Mouse (Mus musculus) megakaryocyte, adult 5-6 weeks (primary cell): Measurements from ENCODE around the gene Mlana. TPM values are rescaled to one million over a fixed set of nuclear protein-coding genes. Genes with fewer than 3 reads are reported as not detected.

ENCODE experiments used
- ATAC-seq: 2 replicates; pipeline ENCODE4 v1.8.0; 2016; ENCODE audit warnings: mild to moderate bottlenecking, inconsistent platforms; ENCODE audit not compliant: poor library complexity, severe bottlenecking
- total RNA-seq, 2 experiments: library from RNA; stranded (forward) in 1 of 2; stranded (reverse) in 1 of 2; fragments of 153-499, 151-499 nt in 1 of 2; fragments of 221-1000, 200-1000 nt in 1 of 2; gene quantifications; 2 replicates each; pipeline versions ENCODE4 v1.2.3 to v1.2.4; 2015 to 2017

Mlana gene
- total RNA-seq (2015) (not detected in 2 replicates), total RNA-seq (2017) (not detected in 2 replicates)

DNA sequence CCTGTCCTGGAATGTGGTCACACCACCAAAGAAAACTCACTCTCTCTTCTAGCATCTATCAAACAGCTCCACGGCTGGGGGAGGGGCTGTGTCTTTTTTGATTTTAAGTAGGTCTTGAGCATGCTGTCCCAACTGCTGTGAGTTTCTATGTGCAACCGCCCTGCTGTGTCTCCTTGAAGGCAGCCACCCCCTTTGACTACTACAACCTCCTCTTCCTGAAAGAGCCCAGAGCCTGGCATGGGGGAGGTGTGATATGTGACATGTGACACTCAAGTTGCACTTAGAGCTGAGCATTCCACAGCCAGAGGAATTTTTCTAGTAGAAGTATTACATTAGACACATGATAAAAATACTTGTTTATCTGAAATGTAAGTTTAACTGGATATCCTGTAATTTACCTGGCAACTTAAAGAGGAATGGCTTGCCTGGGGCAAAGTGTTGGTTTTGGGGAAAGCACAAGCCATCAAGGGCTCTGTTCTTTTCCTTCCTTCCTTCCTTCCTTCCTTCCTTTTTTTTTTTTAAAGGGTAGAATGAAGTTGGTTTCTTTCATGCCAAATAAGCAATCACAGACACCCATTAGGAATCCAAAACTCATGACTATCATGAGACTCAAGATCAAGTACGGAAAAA, at the start of gene Mlana:
Gene Mlana (plus strand): TSS at position 580 of the 630 bp plus-strand sequence.
- ATAC-seq = no peak

DNA sequence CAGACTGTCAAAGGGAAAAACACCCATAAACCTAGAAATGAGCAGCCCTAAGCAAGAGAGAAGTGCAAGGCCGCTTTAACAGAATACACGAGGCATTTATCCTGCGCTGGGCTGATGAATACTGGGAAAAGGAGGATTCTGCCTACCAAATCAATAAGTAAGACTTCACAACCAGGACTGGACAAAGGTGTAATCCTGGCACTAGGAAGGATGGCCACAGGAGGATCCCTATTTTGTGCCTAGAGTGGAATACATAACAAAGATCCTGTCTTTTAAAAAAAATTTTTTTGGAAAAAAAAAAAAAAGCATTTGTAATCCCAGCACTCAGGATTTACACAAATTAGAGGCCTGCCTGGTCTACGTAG, 49.1 kb upstream of the Mlana start:
- ATAC-seq = no peak

DNA sequence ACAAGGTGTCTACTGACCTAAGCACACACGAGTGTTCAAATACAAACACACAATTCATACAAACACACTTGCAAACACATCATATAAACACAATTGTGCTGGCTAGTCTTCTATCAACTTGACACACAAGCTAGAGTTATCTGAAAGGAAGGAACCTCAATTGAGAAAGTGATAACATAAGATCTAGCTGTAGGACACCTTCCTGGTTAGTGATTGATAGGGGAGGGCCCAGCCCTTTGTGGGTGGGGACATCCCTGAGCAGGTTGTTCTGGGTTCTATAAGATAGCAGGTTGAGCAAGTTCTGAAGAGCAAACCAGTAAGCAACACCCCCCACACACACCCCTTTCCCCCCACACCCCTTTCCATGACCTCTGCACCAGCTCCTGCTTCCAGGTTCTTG, 47.9 kb upstream of the Mlana start:
- no peak for ATAC-seq

DNA sequence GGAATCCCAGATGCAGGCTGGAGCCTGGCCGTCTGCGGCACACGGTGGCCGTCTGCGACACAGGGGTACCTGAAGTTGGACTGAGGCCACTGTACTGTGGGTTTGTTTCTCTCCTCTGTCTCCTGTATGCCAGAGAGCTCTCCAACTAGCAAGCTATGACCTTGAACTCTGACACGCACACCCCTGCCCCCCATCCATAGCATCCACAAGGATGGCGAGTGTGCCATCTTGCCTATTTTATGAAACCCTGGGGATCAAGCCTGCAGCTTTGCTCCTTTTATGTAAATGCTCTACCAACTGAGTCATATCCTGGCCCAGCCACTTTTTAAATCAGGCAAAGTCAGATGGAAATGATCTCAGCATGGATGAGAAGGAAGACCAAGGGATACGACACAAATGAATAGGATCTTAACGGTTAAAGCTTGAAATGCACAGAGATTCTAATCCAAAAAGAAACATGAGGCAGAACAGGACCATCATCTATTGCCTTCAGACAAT, 43.8 kb upstream of the Mlana start:
- no peak for ATAC-seq

DNA sequence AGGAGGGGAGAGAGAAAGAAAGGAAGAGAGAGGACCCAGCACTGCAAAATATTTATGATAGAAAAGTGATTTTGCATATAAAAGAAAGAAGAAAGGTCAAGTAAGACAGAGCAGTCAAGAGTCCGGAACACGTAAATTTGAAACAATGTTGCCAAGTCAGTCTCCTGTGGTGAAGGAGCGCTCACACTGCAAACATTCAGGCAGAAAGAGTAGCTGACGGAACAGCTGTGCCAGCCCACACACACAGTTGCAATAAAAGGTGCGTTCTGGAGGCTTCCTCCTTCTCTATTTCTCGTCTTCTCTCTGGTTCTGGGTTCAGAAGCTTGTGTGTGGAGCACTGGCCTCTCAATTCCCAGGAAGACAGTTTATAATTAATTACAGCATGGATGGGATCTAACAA, 42.5 kb upstream of the Mlana start:
- no peak for ATAC-seq

DNA sequence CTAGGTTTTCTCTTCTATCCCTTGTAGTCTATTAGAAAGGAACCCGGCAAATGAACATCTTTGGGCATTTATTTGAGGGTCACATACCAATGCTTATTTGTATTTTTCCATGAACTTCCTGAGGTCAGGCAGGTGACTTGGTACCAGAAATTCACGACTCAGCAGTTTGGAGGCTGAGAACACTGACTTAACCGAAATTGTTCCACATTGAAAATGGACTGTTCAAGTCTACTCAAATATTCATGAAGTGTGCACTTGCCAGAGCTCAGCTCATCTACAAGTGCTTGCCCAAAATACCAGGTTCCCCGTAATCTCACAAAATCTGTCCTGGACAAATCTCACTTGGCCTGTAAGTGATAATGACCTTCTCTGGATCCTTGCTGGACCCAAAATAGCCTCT, 41.6 kb upstream of the Mlana start:
- ATAC-seq = no peak

DNA sequence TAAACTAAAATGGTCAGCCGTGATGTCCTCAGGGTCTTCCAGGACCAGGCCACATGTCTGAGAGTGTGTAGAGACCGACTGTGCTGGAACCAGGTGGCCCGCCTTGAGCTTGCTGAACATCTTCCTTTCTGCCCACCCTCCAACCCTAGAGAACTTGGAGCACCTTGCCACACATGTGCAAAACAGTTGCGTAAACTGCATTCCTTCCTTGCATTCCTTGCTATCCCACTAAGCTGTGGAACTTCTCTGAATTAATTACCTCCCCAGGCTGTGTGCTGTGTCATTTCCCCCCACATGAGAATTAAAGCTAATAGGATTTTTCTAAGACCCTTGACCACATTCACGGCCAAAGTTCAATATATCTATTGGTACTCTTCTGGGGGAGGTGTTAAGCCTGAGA, 41.0 kb upstream of the Mlana start:
- ATAC-seq = no peak

DNA sequence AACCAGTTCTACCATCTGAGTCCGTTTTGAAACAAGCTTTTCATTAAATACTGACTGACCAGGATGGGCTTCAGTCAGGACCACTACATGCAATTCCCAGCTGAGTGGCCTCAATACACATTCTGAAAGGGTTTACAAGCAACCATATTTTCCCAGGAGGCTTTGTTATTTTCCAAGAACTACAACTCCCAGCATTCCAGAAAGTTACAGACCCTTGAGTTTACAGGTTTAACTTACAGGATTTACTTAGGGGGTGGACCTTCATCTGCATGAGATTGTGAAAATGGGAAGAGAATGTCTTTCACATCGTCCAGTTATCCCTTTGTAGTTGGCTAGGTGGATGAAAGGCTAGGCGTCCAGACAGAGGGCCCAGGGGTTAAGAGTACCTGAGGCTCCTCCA, 40.6 kb upstream of the Mlana start:
- no peak for ATAC-seq

DNA sequence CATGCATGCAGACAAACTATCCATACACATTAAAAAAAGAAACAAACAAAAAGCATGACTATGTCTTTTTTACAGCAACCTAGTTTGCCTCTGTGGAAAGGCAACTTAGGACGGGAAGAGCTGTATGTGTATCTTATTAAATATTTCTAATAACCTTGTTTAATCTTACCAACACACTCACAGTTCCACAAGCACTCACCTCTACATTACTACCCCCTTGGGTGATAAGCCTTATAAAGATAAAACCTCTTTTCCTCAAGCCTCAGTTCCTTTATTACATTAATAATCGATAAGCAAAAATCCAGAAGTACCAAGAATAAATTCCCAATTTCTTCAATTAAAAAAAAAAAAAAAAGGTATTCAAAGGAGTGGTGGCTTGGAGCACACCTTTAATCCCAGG, 40.1 kb upstream of the Mlana start:
- ATAC-seq = no peak

DNA sequence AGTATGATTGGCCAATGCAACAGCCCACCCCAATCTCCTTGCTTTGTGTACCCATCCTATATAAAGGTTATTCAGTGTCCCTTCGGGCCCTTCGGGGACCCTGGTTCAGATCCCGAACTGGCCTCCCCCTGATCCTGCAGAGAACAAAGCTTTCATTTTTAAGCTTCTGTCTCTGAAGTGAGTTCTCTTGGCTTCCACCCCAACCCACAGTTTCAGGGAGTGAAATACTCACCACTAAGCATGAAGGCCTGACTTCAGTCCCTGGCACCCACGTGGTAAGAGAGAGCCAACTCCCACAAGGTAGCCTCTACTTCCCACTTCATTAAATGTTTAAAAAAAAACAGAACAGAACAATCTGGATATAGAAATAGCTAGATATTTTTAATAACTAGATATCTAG, 38.8 kb upstream of the Mlana start:
- ATAC-seq = no peak

DNA sequence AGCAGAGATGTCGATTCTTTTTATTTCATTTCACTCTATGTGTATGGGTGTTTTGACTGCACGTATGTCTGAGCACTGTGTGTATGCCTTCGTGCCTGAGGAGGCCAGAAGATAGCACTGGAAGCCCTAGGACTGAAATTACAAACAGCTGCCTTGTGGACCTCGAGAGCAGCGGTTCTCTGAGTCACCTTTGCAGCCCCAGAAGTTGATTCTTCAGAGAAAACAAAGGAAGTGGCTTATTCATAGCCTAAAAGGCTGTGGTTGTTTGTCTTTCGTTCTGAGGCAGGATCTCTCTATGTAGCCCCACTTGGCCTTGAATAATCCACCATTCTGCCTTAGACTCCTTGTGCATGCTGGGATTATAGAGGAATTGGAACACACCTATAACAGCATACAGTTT, 37.9 kb upstream of the Mlana start:
- no peak for ATAC-seq

DNA sequence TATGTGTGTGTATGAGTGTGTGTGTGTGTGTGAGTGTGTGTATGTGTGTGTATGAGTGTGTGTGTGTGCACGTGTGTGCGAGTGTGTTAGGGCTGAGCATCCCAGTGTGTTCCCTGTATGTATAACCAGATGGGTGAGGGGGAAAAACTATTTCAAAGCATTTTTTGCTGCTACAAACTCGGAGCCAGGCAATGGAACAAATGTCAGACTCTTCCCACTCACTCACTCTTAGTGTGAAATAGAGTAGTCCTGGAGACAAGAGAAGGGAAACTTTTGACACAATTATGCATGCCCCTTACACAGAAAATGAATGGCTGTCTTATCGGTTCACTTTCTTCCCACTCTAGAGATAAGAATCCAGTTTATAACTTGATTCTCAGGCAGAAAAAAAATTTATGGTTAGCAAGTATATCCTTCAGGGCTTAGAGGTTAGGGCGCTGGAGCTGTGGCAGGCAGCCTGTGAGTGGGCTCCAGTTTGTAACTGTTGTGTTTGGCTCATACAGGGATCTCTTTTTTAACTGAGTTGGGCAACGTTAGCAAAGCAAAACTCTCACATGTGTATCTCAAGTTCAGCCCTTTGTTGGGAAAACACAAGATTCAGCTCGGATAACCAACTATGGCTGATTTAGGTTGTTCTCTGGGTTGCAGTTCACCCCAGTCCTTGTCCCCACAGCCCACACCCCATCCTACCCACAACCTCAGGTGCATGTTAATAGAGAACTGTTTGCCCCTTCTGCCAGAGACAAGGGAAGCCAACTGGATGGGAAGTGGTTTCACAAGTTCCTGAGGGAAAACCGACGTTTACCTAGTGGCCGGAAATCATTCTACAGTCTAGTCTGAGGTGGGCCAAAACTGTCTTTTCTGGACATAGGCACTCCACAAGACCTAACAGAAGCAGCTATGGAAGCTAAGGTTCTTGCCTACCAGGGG, 36.5 kb upstream of the Mlana start:
- 0 out of 2 replicates have a peak, but pooled peaks have one; percentile 5 for ATAC-seq

DNA sequence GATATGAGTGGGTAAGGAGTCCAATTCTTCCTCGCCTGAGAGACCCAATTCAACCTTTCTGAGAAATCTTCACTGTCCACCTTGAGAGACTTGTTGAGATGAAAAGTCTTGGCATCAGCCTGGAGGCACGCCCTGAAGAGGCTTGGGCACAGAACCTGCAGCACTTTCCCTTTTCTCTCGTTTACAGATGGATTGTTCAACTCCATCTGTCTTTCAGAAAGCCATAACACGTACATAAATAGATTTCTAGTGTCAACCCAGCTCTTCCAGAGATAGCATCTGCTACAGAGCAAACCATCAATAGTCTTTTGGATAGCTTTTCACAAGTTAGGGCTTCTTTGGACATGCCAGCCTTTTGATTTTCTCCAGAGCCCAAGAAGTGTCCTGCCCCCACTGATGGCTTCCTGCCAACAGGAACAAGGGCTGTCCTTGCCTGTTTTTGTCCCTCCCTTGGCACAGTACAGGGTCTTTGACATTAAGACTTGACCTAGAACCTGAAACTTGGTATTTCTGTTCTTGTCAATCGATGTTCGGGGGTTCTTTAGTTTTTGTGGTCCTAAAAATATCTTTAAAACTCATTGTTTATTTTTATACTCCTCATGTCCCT, 35.5 kb upstream of the Mlana start:
- no peak for ATAC-seq

DNA sequence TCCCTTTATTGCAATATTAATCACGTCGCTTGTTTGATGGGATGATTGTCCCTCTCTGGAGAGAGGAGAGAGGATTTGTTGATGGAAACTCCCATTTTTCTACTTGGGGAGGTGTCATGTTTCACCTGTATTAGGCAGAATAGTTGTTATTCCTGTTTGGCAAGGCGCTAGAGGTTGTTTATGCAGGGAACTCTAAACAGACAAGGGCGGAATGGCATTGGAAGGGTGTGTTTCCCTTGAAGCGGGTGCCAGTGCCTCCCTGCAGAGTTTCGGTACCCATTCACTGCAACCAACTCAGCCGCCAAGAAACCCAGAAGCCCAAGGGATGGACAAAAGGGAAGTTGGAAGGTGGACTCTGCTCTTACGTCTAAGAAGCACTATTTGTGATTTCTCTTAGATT, 33.8 kb upstream of the Mlana start:
- no peak for ATAC-seq

DNA sequence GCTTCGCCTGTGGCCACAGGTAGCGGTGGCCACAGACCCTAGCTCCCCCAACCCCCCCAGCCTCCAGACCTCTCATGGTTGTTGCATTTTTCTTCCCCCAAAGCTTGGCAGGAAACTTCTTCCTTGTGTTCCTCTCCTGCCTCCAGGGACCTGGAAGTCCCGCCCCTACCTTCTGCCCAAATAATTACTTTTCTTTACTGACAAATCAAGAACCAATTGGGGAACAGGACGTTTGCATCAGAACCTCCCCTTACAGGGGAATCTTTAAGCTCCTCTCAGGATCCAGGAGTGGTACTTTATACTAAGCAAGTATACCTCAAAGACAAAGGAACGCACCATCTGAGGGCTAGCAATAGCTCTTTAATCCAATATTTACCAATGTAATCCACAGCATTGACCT, 32.7 kb upstream of the Mlana start:
- ATAC-seq = no peak

DNA sequence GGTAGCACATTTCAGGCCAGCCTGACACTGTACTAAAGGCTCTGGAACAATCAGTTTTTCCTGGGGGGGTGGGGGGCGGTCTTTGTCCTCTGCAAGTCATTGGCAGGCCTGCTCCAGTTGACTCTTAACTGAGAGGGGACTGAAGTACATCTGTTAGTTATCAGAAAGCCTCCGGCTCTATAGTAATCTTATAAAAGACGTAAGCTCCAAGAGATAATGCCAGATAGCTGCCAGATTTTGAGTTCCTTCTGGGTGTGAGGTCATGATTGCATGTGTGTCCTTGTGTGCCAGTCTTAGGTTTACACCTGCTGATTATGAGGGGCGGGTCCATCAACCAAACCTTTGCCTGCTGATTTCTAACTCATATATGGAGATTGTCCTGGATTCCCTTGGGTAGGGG, 31.5 kb upstream of the Mlana start:
- no peak for ATAC-seq

DNA sequence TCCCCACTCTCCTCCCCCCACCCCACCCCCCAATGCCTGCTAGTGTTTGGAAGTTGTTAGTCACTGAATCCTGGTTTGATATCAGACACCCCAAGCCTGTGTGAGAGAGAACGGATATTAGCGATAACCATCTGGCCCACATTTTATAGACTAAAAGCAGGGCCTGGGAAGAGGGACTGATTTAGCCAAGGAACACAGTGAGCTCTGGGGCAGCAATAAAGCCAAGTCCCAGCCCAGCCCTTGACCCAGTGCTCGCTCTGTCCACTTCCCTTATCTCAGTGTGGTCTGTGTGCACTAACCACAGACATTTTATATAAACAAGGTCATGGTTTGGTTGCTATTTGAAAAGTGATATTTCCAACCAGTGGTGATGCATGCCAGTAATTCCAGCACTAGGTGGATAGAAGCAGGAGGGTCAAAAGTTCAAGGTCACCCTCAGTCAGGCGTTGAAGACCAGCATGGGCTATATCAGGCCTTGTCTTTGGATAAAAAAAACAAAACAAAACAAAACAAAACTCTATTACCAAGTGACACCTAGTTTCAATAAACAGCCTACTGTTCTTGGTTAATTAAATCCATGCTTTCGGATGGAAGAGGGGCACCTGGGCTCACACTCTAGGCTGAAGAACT, 30.5 kb upstream of the Mlana start:
- peak; percentile 43; the same call in 1 of the 2 replicates for ATAC-seq

DNA sequence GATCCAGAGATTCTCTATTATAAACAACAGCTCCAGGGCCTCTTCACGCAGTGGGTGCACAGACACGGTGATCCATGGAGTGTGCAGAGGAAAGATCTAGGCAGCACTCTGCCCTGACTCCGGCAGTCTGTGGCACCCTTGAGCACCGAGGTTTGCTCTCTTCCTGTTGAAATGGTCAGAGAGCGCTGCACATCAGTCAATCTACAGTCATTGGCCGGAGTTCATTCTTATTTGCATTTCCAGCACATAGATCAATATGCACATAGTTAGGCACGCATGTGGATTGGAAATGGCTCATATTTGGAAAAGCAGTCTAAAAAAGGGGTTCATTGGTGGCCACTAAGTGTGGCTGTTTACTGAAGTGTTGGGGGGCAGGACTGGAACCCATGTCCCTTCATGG, 29.5 kb upstream of the Mlana start:
- no peak for ATAC-seq

DNA sequence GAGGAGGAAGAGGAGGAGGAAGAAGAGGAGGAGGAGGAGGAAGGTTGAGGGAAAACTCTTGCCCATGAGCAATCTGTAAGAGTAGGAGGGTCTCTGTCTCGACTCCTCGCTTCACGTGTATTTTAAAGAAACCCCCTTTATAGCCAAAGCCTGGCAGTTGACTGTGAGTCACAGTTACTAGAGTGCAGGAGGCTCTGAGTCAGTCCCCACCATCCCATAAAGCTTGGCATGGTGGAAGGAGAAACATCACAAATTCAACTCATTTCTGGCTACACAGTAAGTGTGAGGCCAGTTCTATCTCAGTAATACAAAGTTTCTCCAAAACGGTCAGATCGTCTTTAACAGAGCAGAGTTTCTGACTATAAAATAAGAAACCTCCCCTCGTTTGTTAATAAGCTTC, 27.4 kb upstream of the Mlana start:
- ATAC-seq = no peak

DNA sequence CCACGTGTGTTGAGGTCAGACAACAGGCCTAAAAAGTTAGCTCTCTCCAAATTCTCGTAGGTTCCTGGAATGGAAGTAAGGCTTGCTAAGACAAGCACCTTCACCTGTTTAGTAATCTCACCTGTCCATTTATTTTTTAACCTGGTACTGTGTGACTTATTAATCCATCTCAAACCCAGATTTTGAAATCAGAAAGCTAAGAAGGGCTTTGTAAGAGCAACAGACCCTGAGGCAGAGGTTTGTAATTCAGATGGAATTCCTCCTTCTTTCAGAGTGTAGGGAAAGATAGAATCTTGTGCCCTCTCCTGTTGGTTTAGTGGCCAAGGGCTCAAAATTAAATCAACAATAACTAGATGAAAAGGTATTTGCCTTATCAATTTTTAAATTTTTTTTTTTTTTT, 26.5 kb upstream of the Mlana start:
- no peak for ATAC-seq

DNA sequence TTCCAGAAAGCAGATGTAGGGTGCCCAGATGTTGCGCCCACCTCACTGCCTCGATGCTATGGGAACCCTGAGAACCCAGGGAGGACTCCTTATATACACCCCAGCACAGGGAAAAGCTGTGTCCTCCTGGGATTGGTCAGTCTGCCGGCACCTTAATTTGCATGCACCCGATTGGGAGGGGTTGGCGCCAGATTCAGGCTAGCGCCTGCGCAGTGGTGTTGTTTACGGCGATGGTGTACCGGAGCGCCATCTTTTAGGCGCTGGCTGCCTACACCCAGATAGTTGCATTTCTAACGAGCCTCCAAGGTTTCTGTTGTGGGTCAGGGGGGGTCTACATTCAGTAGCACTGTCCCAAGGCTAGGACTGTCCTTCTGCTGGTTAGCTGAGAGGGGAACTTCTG, 25.0 kb upstream of the Mlana start:
- ATAC-seq = no peak
